Mouse (Mus musculus): ENCODE results near the gene Arrdc3.

GRCm38 (mm10) chr13:80883649-80884376 lies 629 bp downstream of the Arrdc3 start:
- TF ChIP-seq POLR2A (IDR thresholded peaks at IDR 0.05; ENCODE audit: borderline replicate concordance, control insufficient read depth, low read depth, low read length) (no peak), CTCF (IDR thresholded peaks at IDR 0.05; ENCODE audit: control insufficient read depth, insufficient read depth, low read length) (no peak)

Data from bone marrow, adult 2 months (tissue).